Mouse (Mus musculus) hematopoietic stem cell, adult 5-6 weeks (primary cell): ENCODE results near the gene Atrn. TPM values are rescaled to one million over a fixed set of nuclear protein-coding genes. Genes with fewer than 3 reads are reported as not detected.

Experiments
- ATAC-seq, 2 experiments: fragments of 125-278 bp in 1 of 2; replicated peaks in 1 of 2; 2 replicates each; pipeline ENCODE4 v1.8.0; 2016 to 2017; ENCODE audit warnings: inconsistent platforms in 2 of 2, mild to moderate bottlenecking in 2 of 2, moderate number of reproducible peaks in 2 of 2, low read depth in 1 of 2, moderate TSS enrichment in 1 of 2; ENCODE audit not compliant: low FRiP score in 2 of 2, poor library complexity in 2 of 2, severe bottlenecking in 2 of 2, insufficient read depth in 1 of 2, low TSS enrichment in 1 of 2
- total RNA-seq: library from RNA; stranded (forward); fragments of 172-1452, 232-1000 nt; gene quantifications from 2 replicates; pipeline ENCODE4 v1.2.3, GENCODE M21; 2017

Atrn gene
- 9.1 and 17.9 TPM in 2 replicates for total RNA-seq

DNA sequence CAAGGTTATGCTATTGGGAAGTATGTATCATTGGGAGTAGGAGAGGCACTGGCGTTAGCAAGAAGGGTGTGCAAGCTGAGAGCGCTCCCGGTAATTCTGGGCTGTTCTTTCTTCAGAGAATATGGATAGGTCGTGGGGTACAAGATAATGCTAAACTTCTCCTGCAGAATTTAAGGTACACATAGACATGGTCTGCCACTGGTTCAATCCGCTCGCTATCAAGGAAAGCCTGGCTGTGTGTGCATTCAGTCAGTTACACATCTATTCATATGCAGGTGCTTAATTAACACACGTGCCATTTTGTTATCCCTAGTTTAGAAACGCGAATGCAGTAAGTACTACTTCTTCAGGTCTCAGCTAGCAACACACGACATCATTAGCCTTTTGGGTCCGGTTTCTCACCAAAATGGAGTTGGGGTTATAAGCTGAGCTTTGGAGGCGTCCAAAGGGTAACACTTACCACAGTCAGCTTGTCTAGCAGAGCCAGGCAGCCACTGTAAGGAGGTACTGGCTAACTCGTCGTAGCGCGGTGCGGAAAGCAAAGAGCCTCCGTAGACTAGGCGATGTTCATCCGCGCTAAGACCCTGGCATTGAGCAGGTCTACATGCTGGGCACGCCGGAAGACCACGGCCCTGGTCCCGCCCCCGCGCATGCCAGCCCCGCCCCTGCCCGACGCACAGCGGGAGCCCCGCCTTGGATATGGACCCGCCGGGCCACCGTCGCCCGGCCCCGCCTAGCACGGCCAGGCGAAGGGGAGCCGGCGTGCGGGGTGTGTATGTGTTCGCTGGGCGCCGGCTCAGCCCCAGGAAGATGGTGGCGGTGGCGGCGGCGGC lies at the start of gene Atrn, which contains the start of gene 4930402H24Rik:
Atrn (plus strand) TSS at position 745 of the 833 bp plus-strand sequence.
4930402H24Rik (minus strand) TSS at position 656 of the 833 bp plus-strand sequence.
- ATAC-seq: peak; percentile 79 to 96

- ATAC-seq: no peak
Observed at GRCm38 (mm10) chr2:130862091-130862490, 44.2 kb upstream of the Atrn start.

DNA sequence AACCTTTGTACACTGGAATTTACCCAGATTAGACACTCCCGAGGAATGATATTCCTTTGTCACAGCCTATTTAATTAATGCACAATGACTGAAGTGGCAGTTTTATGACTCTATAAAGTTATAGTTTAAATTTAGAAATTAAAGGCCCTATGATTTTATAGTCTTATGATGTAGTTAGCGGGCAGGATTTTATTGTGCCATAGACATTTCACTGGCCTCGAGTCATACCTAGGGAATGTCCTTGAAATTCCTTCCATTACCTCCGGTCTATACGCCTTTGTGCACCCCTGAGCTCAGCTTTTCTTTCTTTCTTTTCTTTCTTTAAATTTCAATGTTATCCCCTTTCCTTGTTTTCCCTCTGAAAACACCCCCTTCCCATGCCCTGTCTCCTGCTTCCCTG lies 35.4 kb upstream of the Atrn start:
- ATAC-seq: no peak

GRCm38 (mm10) chr2:130877376-130877775 lies 28.9 kb upstream of the Atrn start:
- ATAC-seq: no peak

DNA sequence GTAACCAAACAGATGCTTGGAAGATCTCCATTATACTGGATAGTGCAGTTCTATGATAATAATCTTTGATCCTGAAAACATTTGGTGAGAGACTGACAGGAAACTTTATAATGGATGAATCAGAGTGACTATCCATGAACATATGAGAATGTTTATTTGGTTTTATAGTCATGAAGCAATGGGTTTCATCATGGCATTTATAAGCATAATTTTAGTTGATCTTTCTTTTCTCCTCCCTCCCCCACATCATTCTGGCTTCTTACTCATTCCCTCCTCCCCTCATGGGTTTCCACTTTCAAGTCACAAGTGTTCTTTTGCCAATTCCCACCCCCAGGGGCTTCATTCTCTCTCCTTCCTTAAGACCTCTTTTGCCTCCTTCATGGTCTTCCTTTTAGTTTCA lies 19.3 kb upstream of the Atrn start:
- ATAC-seq: no peak

DNA sequence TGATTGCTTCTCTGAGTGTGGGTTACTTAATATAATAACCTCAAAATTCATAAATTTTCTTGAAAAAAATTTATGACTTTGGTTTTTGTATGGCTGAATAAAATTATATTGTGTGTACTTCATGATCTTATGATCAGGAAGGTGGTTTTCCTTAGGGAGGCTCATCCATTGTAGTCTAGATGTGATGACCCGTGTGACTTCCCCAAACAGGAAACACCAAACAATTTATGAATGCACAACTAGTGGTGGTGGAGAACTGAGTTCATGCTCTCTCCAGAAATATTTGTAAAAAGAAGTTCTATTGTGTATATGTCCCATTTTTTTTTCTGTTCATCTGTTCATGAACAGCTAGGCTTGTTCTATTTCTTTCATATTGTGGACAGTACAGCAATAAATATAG lies 18.8 kb upstream of the Atrn start:
- ATAC-seq: no peak

GRCm38 (mm10) chr2:130896944-130897343 lies 9.4 kb upstream of the Atrn start:
- ATAC-seq: no peak

- ATAC-seq: no peak
Observed at GRCm38 (mm10) chr2:130897856-130898255, 8.4 kb upstream of the Atrn start.

- ATAC-seq: no peak
Observed at GRCm38 (mm10) chr2:130898783-130899182, 7.5 kb upstream of the Atrn start.

DNA sequence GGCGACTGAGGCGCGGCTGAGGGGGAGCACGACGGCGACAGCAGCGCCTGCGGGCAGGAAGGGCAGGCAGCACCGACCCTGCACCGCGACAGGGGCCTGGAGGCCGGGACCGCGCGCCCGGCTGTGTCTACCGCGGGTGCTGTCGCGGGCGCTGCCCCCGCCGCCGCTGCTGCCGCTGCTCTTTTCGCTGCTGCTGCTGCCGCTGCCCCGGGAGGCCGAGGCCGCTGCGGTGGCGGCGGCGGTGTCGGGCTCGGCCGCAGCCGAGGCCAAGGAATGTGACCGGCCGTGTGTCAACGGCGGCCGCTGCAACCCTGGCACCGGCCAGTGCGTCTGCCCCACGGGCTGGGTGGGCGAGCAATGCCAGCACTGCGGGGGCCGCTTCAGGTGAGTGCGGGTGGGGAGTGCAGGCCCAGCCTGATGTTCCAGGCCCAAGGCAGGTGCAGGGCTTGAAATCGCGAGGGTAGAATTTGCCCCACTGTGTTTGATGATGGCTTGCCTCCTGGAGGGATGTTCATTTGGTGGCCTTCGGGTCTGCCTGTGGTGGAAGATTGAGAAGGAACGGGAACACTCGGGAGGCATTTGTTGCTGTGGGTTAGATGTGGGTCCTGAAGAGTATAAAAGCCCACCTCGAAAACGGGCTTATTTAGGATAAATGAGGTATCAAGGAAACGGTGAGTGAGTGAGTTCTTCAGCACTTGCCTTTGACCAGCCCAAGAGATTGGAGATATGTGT lies 455 bp downstream of the Atrn start:
- 0 out of 4 replicates have a peak, but pooled peaks of 1 of the 2 experiments have one; percentile 1 for ATAC-seq

- no peak for ATAC-seq
Observed at GRCm38 (mm10) chr2:130911691-130912090, 5.4 kb downstream of the Atrn start.

DNA sequence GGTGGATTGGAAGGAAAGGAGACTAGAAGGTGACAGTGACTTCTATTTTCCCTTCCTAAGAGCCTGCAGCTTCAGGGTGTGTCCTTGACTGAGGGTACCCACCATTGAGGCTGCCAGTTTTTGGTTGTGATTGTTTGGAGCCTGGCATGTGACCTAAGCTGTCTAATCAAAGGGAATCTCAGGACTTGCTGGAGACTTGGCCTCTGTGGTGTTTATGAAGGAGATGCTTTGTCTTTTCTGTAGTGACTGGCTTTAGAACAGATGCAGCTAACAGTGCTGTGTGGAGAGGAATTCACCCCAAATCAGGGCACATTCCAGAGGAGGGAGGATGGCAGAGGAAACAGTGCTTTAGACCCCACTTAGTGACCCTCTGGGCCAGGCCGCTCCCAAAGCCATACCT lies 8.6 kb downstream of the Atrn start:
- ATAC-seq: no peak

- no peak for ATAC-seq
Observed at GRCm38 (mm10) chr2:130916521-130917147, 10.3 kb downstream of the Atrn start.

GRCm38 (mm10) chr2:130917686-130918085 lies 11.4 kb downstream of the Atrn start:
- ATAC-seq: no peak

GRCm38 (mm10) chr2:130919062-130919593 lies 12.8 kb downstream of the Atrn start:
- no peak for ATAC-seq

DNA sequence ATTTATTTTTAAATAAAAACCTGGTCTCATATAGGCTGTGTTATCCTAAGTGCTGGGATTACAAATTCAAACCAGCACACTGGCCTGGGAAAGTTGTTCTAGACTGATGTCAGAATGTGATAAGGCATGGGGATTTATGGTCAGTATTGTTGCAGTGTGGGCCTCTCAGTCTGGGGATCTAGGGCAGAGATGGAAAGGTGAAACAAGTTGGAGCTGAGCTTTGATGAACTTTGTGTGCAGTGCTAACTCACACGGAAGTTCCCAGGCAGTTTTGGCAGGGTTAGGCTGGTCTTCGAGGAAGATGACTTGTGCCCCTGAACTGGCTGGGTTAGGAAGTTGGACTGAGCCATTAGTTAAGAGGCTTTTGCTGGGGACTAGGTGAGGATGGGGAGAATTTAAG lies 18.7 kb downstream of the Atrn start:
- ATAC-seq: no peak

DNA sequence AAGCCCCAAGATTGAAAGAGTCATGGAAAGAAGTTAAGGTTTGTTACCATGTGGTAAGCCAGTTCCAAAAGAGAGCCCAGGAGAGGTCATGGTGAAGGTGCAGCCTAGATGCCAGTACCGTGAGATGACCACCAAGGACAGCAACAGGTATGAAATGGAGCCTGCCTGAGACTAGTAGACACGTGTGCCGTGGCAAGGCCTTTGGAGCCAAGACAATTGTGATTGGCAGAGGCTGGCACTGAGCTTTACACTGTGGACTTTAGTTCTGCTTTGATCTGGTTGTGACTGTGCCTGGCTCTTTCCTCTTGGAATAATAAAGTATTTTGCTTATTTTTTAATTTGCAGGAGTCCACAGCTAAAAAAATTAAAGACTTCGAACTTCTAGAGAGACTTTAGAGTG lies 21.7 kb downstream of the Atrn start:
- no peak for ATAC-seq

- no peak for ATAC-seq
Observed at GRCm38 (mm10) chr2:130928530-130928929, 22.2 kb downstream of the Atrn start.
